ENCODE assay signal across 17 mouse cellular contexts in the genomic region with DNA sequence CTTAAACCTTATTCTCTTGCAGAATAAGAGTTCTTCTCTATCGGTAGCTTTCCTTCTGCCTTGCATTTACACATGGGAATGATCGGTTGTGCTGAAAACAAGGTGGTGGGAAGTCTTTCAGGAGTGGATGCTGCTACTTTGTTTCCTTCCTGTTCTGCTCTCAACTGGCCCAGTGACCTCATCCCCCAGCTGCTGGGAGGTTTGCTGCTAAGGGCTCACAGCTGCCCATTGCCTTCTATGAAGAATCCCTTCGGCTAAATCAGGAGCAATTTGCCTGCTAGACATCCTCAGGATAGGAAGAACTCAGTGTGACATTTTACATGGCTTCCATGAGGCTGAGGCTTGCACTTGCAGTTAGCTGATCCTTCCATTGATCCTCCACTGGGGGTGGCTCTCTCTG. TPM values are rescaled to one million over a fixed set of nuclear protein-coding genes. Genes with fewer than 3 reads are reported as not detected.
DNase-seq lines count a peak whose midpoint lies in the region; ATAC-seq lines count a peak whose summit lies in the region.
"Had no signal": no experiment of that assay in that cellular context is flagged by ENCODE, and none has a peak within 500 bp of the region (broad histone marks: within the 10 kb centered on the region; RNA-seq: fewer than 3 reads in every experiment).

No protein-coding gene starts in this region.

- no peak overlapping the region for H3K4me3 ChIP-seq in heart, embryonic 13.5 days
- H3K4me3 ChIP-seq in limb, embryonic 10.5 days = no peak overlapping the region
- H3K4me3 ChIP-seq: embryonic facial prominence, embryonic 15.5 days; forebrain, embryonic 15.5 days; liver, embryonic 15.5 days had no signal

- H3K27me3 ChIP-seq in heart, embryonic 13.5 days (replicated peaks) = no peaks in the 10 kb centered on the region
- H3K27me3 ChIP-seq in limb, embryonic 10.5 days (ENCODE audit: low read depth, poor library complexity, severe bottlenecking) = no peaks in the 10 kb centered on the region
- H3K27me3 ChIP-seq: embryonic facial prominence, embryonic 15.5 days; forebrain, embryonic 15.5 days; liver, embryonic 15.5 days had no signal

- H3K4me1 ChIP-seq in heart, embryonic 13.5 days = peaks cover 25% of the 10 kb centered on the region
- peaks cover 46% of the 10 kb centered on the region for H3K4me1 ChIP-seq in limb, embryonic 10.5 days
- H3K4me1 ChIP-seq: liver, embryonic 15.5 days had no signal

- DNase-seq in heart, adult 8-10 months (ENCODE audit: low spot score) = no peak
- DNase-seq in kidney, postnatal 10 days = peak; percentile 23
- DNase-seq in kidney, postnatal 25 days = no peak
- peak; percentile 43 for DNase-seq in embryo, embryonic 11 days
- no peak for DNase-seq in limb, embryonic 10.5 days (ENCODE audit: low spot score)
- no peak for DNase-seq in right cerebral cortex, postnatal 36 days (ENCODE audit: low spot score in 2 of 2)
- no peak for DNase-seq in cerebellum, adult 9-10 months
- DNase-seq: cerebellum, adult 2 months; gastrocnemius, postnatal 25 days; right cerebral cortex, postnatal 14 days; thymus, postnatal 25 days had no signal

- H3K9ac ChIP-seq in heart, embryonic 13.5 days = no peak overlapping the region
- H3K9ac ChIP-seq: embryonic facial prominence, embryonic 15.5 days; forebrain, embryonic 15.5 days; liver, embryonic 15.5 days had no signal

- H3K4me2 ChIP-seq in heart, embryonic 13.5 days = no peak overlapping the region
- H3K4me2 ChIP-seq: embryonic facial prominence, embryonic 15.5 days; forebrain, embryonic 15.5 days; liver, embryonic 15.5 days had no signal

- no peaks in the 10 kb centered on the region for H3K9me3 ChIP-seq in heart, embryonic 13.5 days
- no peaks in the 10 kb centered on the region for H3K9me3 ChIP-seq in limb, embryonic 10.5 days (replicated peaks)
- H3K9me3 ChIP-seq: embryonic facial prominence, embryonic 15.5 days; forebrain, embryonic 15.5 days; liver, embryonic 15.5 days had no signal

- H3K36me3 ChIP-seq in heart, embryonic 13.5 days = no peaks in the 10 kb centered on the region
- H3K36me3 ChIP-seq in limb, embryonic 10.5 days = no peaks in the 10 kb centered on the region
- H3K36me3 ChIP-seq: embryonic facial prominence, embryonic 15.5 days; forebrain, embryonic 15.5 days; liver, embryonic 15.5 days had no signal

- no peak for ATAC-seq in heart, embryonic 13.5 days (ENCODE audit: extremely low read depth, insufficient number of reproducible peaks, low FRiP score, low TSS enrichment)
- ATAC-seq: activated CD4-positive, CD25-positive, alpha-beta regulatory T cell, adult 4 months; forebrain, embryonic 15.5 days; hindbrain, embryonic 16.5 days had no signal

- WGBS in heart, embryonic 13.5 days = 37% methylated on average over 3 of the region's 3 CpGs
- 55% methylated on average over 3 of the region's 3 CpGs for WGBS in limb, embryonic 10.5 days

- peak overlapping the region; percentile 71 for H3K27ac ChIP-seq in heart, embryonic 13.5 days (replicated peaks)
- peak overlapping the region; percentile 72 for H3K27ac ChIP-seq in limb, embryonic 10.5 days
- H3K27ac ChIP-seq: embryonic facial prominence, embryonic 15.5 days; forebrain, embryonic 15.5 days; liver, embryonic 15.5 days had no signal

RNA-seq across cellular contexts. Expression of a gene that starts 28.0 kb away (rescaled TPM):
- 3.2 and 4.8 TPM in 2 replicates for polyA plus RNA-seq in heart, embryonic 13.5 days (2015; fragmentation: Nextera tagmentation; extraction: Ambion mirVana)
- under 1 TPM; 0.29 to 0.72 (median 0.35) TPM for total RNA-seq in heart, adult 8-10 months (2022)
- polyA plus RNA-seq in limb, embryonic 10.5 days (2016; fragmentation: Nextera tagmentation; extraction: Ambion mirVana) = 7.4 and 12.9 TPM in 2 replicates
- total RNA-seq: gastrocnemius, postnatal 25 days had no signal
- polyA plus RNA-seq: activated CD4-positive, CD25-positive, alpha-beta regulatory T cell, adult 4 months had no signal

Comparison
In these comparisons a context has a peak if more than half of its experiments do, and no peak if none do; other contexts are left out.
1. DNase-seq: peak in kidney, postnatal 10 days (single experiment) and embryo, embryonic 11 days (single experiment); none in heart, adult 8-10 months (single experiment), kidney, postnatal 25 days (0 of 2), limb, embryonic 10.5 days (single experiment), right cerebral cortex, postnatal 36 days (0 of 2) and cerebellum, adult 9-10 months (single experiment).